Mouse (Mus musculus): ENCODE data around the gene Cpeb4.

DNA sequence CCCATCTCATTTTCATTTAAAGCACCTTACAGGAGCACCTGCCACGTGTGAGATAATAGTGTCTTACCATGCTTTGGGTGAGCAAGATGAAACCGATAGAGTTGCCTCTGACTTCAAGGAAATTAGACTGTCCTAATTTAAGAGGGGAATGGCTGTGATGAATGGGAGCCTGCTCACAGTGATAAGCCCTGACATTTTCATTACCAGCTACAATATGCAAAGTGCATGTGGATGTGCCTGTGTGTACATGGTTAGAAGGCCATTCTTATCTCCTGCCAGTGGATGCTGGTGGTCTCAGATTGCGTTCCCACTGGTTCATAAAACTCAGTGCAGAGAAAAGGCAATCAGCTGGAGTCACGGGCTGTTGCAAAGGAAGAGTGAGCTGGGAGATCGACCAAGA is 40.6 kb upstream of the Cpeb4 start:
- TF ChIP-seq CTCF (IDR thresholded peaks at IDR 0.05): no peak
- no peak for TF ChIP-seq EP300 (IDR thresholded peaks at IDR 0.05)
